Mouse (Mus musculus) regulatory T cell (primary cell): Measurements from ENCODE around the gene Srm.

Experiments
- in situ Hi-C: fragments of 300-600 bp; cut with MboI, MseI; formaldehyde crosslinking; loops from one replicate; pipeline ENCODE4 v1.15.1; 2025; ENCODE audit warnings: high pct_unique_total_duplicates

Gene Srm

DNA sequence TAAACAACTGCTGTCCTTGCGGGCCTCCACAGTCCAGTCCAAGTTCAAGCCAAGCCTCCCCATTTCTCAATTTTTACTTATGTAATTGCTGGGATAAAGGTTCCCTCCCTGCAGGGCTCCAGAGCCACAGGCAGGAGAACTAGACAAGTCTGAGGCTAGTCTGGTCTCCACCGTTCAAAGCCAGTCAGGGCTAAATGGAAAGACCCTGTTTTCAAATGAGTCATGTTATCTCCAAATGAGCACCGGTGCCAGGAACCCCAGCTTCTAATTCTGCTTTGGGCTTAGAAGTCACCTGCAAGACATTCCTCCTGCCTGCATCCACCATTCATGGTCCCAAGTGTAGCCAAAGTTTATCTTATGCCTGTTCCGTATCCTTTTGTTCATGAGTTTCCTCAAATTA is 10.6 kb downstream of the Srm start:
- in situ Hi-C loops: no loop called here

DNA sequence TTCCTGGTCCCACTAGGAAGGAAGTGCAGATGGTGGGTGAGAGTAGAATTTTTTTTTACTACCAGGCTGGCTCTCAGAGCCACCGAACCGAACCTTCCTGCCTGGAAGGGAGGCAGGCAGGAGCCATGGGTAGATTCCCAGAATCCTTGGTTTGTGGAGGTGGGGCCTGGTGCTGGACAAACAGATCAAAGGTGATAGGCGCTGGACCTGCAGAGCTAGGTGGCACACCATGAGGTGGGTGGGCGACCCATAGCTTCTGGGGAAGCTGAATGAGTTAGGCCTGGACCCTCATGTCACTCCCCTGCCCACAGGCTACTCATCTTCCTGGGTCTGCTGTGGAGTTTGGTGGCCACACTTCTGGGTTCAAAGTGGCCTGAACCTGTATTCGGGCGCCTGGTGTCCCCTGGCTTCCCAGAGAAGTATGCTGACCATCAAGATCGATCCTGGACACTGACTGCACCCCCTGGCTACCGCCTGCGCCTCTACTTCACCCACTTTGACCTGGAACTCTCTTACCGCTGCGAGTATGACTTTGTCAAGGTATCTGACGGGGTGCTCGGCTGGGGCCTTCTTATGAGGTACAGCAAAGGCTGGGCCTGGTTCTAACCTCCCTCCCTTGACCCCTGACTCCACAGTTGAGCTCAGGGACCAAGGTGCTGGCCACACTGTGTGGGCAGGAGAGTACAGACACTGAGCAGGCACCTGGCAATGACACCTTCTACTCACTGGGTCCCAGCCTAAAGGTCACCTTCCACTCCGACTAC is 11.2 kb downstream of the Srm start, which contains the start of gene Masp2:
Gene Masp2, plus strand, starts transcription at position 198 of the 764 bp plus-strand sequence.
- in situ Hi-C loops: no loop called here

DNA sequence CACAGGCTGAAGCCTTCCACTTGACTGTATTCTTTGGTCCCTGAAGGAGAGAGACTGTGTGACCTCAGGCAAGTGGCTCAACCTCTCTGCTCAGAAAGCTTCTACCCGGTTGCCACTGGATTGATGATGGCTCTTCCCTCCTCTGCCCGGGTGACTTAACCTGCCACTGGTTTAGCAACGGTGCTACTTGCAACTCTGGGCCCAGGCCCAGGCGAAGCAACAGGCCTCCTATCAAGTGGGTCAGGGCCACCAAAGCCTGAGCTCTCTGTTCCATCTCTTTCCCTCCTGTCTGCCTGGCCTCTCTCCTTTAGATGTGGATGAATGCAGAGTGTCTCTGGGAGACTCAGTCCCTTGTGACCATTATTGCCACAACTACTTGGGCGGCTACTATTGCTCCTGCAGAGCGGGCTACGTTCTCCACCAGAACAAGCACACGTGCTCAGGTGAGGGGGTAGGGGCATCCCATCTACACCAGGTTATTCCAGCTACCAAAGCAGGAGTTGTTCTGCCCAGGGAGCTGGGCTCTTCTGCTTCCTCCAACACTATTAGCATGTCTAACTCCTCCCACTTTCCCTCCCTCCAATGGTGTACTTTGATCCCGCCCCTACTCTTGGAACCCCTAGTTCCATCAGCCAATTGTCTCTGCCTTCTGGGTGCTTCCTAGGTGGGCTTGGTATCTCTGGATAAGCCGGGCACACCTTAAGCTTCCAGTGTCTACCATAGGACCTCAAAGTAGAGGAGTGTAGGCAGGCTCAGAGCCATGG is 12.3 kb downstream of the Srm start:
- in situ Hi-C loops: no loop called here

DNA sequence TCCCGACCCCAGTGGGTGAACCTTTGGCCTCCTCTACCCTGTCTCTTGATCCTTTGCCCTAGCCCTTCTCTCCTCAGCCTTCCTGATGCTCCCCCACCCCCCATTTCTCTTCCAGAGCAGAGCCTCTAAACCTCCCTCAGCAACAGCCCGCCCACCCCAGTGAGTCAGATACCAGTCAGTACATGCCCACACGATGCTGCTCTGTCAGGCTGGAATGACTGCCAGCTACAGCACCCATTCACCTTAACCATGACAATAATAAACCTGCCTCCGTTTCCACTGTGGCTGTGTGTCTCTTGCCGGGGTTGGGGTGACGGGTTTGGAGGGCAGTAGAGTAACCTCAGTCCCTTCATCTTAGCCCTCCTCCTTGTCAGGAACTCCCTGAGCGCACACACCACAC is 12.8 kb downstream of the Srm start:
- in situ Hi-C loops: no loop called here

DNA sequence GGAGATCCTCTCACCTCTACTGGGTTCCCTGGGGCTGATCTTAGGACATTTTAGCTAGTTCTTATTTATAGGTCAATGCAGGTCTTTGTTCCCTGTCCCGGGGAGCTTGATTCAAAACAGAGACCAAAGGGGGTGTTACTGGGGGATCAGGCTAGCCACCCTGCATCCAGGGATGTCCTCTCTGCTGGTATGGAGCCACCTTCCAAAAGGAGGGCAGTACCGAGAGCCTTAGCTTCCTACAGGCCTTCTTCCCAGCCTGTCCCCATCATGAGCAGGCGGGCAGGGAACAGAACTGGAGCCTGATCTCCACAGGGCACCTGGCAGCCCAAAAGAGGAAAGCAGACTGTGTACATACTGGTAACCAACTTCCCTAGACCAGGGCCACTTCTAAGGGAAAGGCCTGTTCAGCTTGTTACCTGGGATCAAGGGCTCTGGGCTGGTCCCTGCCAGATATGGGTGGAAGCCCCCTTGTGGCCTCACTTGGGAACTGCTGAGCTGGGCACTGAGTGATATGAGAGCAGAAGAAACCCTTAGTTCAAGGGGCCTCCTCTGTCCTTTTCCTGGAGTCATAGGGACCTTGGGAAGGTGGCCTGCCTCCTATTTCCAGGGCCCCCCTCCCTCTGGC is 13.3 kb downstream of the Srm start:
- in situ Hi-C loops: no loop called here

DNA sequence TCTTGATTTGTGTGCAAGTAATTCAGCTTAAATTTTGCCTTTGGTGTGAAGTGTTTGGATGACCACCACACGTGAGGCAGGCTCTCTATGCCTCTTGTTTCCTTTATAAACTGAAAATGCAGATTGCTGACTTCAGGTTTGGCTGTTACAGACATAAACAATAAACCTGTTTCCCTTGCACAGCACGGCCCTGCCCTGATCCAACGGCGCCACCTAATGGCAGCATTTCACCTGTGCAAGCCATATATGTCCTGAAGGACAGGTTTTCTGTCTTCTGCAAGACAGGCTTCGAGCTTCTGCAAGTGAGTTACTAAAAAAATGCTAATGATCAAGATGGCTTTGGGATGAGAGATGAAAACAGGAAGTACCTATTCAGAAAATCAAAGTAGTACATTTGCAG is 16.5 kb downstream of the Srm start:
- in situ Hi-C loops: no loop called here

DNA sequence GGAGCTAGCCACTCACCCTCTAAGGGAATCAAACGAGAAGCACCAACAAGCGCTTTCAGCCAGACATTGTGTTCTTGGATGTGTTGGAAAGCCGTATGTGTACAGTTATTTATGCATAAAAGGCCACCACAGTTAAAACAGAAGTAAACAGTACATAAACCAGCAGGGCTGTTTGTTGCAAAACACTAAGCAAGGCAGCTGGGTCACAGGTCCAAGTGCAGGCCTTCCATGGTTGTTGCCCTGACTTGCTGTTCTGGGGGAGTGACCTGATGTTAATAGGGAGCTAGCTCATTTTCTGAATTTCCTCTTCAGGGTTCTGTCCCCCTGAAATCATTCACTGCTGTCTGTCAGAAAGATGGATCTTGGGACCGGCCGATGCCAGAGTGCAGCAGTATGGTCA is 18.5 kb downstream of the Srm start:
- in situ Hi-C loops: no loop called here

DNA sequence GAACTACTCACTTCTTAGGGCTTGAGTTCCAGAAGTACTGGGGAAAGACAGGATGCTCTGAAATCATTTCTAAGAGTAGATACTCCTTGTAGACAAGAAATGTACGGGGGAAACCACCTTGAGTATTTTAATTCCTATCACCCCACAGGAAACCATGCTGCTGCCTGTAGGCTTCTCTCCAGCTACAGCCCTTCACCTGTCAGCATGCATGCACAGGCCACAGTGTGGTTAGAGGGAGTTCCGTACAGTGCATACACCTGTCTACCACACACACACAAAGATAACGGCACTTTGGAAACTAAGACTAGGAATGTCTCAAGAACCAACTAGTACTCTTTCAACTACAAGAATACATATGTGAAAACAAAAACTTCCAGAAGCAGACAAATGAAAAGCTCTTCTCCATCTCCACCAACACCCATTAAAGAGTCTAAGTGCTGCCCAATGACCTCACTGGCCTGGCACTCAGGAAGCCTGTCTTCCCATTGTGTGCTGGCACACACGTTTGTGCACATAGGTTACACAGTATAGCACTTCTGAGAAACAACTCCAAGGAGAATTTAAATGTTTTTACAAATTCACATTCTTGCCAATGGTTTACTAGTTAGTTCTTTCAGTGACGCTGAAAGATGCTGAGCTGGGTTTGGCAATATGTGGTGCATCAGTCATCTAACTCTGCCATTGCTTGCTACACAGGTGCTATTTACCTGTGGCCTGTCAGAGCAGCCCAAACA is 19.5 kb downstream of the Srm start:
- in situ Hi-C loops: no loop called here

DNA sequence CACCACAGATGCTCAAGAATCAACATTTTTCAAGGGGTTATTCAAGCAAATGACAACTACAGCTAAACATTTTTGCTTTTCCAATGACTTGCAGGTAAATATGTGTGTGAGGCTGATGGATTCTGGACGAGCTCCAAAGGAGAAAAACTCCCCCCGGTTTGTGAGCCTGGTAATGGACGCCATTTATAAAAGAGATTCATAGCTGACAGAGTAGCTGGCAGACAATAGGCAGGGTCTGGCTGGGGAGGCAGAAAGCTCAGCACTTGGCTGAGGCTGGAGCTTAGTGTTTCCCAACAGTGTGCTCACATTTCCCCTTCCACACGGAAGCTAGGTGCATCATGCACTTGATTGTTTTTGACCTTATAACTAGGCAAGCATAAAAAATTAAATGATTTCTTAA is 21.3 kb downstream of the Srm start:
- in situ Hi-C loops: no loop called here

DNA sequence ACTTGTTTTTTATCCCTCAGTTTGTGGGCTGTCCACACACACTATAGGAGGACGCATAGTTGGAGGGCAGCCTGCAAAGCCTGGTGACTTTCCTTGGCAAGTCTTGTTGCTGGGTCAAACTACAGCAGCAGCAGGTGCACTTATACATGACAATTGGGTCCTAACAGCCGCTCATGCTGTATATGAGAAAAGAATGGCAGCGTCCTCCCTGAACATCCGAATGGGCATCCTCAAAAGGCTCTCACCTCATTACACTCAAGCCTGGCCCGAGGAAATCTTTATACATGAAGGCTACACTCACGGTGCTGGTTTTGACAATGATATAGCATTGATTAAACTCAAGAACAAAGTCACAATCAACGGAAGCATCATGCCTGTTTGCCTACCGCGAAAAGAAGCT is 22.4 kb downstream of the Srm start:
- in situ Hi-C loops: no loop called here

DNA sequence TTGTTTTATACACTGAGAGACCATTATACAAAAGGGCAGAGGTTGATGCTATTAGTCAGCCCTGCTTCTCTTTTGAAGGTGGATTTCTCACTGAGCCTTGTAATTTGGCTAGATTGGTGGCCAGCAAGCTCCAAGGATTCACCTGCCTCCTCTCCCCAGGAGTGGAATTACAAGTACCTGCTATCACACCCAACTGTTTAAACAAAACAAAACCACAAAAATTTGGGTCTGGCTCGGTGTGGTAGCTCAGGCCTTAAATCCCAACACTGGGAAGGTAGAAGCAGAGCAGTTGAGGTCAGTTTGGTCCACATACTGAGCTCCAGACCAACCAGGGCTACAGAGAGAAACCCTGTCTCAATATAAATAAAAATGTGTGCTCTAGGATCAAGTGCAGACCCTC is 28.5 kb downstream of the Srm start:
- in situ Hi-C loops: no loop called here

DNA sequence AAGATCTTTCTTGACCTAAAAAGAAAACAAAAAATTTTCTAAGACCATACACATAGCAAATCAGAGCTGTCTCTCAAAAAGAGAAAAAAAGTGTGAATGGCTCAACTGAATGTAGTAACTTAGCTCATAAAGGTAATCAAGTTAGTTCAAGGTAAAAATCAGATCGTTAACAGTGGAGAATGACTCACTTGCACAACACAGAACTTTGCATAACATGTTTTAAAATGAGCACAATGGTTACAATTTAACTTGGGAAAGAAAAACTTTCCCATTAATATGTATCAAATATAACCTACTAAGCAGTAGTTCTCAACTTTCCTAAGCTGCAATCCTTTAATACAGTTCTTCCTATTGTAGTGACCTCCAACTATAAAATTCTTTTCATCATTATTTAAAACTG is 29.4 kb downstream of the Srm start:
- in situ Hi-C loops: no loop called here

DNA sequence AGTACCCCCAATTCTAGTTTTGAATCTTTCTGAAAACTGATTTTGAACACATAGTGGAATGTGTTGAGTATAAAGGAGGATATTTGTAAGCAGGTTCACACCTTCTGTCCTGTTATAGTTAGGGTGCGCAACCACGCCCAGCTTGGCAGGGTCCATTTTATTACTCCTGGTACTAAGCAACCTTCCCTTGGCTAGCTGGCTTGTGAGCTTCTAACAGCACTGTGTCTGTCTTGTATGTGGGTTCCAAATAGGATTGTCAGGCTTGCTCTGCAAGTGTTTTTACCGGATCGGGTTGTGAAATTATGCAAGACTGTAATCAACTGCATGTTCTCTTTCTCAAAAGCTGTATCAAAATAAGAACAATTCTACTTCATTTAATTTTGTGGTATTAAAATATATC is 31.2 kb downstream of the Srm start:
- in situ Hi-C loops: no loop called here

DNA sequence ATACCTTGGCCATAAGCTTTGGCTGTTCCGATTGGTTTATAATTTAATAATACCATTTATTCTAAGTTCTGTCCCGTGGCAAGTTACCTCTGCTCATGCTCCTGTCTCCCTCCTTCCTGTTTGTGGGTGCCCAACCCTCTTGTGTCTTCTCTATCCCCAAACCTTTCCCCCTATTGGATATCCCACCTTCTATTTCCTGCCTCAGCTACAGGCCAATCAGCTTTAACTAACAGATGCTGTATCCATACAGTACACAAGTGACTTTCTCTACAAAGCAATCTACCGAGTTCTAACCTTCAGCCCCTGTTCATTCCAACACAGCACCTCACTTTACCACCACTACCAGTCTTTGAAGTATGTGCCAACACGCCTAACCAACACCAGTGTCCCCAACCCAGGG is 32.3 kb downstream of the Srm start:
- in situ Hi-C loops: no loop called here

DNA sequence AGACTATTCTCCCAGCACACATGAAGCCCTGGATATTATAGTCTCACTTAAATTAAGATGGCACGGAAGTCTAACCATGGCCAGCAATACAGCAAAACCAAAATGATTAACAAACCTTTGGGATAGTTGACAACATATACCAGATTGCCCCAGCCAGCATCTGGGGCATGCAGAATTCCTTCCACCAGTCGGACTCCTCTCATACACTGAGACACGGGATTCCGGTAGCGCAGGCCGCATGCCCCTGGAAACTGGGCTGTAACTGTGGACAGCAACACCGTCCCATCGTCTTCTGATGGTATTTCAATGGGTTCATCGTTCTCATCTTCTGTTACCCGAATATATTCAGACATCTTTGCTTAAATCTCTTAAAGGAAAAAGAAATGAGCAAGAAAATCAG is 33.7 kb downstream of the Srm start:
- in situ Hi-C loops: no loop called here

DNA sequence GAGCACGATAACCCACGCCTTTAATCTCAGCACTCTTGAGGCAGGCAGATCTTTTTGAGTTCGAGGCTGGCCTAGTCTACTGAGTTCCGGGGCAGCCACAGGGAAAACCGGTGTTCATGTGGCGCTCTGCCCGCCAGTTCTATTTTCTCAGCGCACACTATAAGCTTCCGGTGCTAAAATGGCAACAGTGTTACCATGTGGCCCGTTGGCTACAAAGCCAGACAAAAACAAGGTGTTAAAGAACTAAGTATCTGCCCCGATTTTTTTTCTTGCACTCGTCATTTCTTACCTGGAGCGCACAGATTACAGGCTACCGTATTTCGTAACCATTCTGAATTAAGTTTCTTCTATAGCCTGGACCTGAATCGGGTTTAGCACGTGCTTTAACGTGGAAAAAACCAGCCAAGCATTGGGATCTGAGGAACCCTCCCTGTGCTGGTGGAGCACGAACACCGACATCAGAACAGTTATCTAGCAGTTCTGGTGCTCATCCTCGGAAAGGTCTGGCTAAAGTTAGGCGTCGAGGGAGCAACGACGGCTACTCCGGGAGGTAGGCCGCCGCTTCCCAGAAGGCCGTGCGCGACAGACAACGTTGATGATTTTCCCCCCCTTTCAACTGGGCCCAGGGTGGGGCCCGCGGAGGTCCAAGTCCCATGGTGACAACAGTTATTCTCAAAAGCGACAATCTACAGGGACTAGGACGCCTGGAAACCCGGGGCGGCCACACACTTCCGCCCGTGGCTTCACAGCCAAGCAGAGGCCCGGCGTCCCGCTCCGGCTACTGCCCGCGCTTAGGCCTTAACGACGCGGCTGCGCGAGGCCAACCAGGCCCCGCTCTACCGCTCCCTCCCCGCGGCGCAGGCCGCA is 34.7 kb downstream of the Srm start:
- in situ Hi-C loops: no loop called here

DNA sequence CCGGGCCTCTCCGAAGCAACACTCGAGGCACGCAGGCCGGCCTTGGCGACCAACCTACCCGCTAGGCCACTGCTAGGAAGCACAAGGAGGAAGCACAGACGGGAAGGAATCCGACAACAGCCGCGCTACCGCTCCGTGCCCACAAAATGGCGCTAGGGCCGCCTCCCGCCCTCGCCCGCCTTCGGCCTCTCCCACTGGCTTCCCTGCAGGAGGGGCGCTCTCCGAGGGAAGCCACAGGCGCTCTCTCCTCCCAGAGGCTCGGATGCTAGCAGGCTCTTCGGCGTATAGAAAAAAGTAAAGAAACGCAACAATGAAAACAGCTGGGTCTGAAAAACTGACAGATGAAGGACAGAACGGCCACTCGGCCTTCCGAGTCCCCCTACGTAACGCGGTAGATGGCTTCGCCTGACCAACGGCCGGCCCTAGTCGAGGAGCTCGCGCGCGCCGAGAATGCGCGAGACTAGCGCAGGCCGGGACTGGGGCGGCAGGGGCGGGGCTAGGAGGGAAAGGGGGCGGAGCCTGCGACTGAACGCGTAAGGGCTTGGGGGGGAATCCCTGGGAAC is 35.4 kb downstream of the Srm start, which contains the start of gene Tardbp:
Gene Tardbp, minus strand, starts transcription at position 397 of the 563 bp plus-strand sequence.
- in situ Hi-C loops: no loop called here

DNA sequence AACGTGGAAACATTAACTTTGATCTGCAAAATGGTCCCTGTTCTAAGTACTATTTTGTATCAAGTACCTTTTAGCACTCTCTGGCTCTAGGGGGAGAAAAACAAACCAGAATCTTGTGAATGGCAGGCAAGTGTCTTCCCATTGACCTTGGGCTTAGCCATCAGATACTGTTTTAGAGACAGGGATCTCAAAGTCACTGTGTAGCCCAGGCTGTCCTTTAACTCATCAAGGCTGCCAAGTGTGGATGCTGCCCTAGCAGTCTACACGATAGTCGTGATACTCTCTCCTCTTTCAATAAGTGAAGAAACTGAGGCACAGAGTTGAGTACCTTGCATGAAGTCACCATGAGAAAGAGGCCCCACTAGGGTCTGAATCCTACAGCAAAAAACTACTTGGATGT is 35.9 kb downstream of the Srm start:
- in situ Hi-C loops: no loop called here

DNA sequence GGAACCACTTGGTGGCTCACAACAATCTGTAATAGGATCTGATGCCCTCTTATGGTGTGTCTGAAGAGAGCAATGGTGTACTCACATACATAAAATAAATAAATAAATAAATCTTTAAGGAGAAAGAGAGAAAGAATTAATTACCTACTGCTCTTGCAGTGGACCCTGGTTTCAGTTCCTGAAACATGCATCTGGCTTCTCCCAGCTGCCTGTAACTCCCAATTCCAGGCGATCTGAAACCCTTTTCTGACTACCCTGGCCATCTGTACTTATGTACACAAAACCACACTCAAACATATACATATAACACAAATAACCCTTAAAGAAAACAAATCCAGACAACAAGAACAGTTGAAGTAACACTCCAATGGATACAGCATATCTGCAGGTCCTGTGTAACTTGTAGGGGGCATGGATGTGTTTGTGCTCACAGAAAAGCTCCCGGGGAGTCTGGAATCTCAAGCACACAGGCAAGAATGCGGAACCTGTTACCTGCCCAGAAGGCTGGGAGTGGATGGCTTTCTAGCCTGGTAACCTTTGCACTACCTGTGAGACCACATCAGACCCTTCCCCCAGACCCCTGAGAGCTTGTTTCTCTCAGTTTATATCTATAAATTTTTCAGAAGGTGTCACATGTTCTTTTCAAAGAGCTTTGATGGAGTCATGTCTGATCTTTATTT is 40.9 kb downstream of the Srm start:
- in situ Hi-C loops: no loop called here

DNA sequence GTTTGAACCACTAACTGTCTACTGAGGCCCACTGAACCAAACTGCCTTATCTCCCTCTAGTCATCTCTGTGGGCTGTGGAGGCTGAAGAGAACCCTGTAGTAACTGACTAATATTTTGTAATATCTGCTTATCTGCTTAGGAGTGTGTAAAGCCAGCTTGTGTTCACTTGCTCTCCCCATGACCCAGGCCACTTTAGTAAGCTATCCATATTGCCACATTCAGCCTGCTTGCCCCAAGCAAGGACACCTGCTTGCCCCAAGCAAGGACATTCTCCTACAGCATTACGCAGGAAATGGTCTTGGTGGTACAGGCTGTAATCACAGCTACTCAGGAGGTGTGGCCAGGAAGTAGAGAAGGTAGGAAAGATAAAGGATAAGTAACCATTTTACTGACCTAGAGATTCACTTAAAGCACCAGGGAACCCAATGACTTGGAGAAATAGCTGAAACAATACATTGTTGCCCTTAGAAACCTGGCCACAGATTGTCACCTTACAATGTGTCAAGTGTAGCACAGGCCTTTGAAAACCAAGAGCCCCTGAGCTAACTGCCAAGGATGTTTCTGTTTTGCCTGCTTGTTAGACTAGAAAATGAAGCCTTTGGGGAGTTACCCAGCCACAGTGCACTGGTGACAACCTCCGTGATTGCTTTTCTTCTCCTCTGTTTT is 42.2 kb downstream of the Srm start:
- in situ Hi-C loops: no loop called here
